In the genomic region with DNA sequence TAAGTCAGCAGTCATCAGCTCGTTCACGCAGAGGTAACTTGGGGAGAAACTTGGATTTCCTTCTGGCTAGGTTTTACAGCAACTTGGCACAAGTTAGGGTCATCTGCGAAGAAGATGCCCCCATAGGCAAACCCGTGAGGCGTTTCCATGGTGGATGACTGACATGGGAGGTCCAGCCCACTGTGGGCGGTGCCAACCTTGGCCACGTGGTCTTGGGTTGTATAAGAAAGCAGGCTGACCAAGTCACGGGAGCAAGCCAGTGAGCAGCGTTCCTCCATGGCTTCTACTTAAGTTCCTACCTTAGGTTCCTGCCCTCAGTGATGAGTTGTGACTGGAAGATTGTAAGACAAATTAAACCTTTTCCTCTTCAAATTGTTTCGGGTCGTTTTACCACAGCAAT, we compare ENCODE assay signal across 26 mouse cellular contexts. TPM values are rescaled to one million over a fixed set of nuclear protein-coding genes. Genes with fewer than 3 reads are reported as not detected.
"Had no signal": no experiment of that assay in that cellular context is flagged by ENCODE, and none has a peak within 500 bp of the region (broad histone marks: within the 10 kb centered on the region; RNA-seq: fewer than 3 reads in every experiment).

No protein-coding gene starts in this region.

- H3K9ac ChIP-seq: heart, embryonic 13.5 days; heart, embryonic 15.5 days; hindbrain, embryonic 12.5 days; hindbrain, embryonic 14.5 days; intestine, embryonic 15.5 days; limb, embryonic 13.5 days; liver, embryonic 13.5 days had no signal

- H3K4me1 ChIP-seq: hindbrain, embryonic 12.5 days; limb, embryonic 13.5 days; liver, embryonic 13.5 days had no signal

- ATAC-seq: hindbrain, embryonic 16.5 days; inflammation-experienced regulatory T-cells, adult 6 months; intestine, embryonic 15.5 days; intestine, postnatal 0 days had no signal

- H3K27ac ChIP-seq: gastrocnemius, adult 2 months; heart, embryonic 10.5 days; heart, embryonic 13.5 days; heart, embryonic 15.5 days; hindbrain, embryonic 10.5 days; hindbrain, embryonic 12.5 days; hindbrain, embryonic 14.5 days; intestine, embryonic 15.5 days; limb, embryonic 13.5 days; liver, embryonic 13.5 days had no signal

- H3K36me3 ChIP-seq: heart, embryonic 10.5 days; heart, embryonic 13.5 days; heart, embryonic 15.5 days; hindbrain, embryonic 10.5 days; hindbrain, embryonic 12.5 days; intestine, embryonic 15.5 days; limb, embryonic 13.5 days; liver, embryonic 13.5 days had no signal

- H3K9me3 ChIP-seq: heart, embryonic 10.5 days; heart, embryonic 13.5 days; heart, embryonic 15.5 days; hindbrain, embryonic 12.5 days; intestine, embryonic 15.5 days; limb, embryonic 13.5 days; liver, embryonic 13.5 days had no signal

- DNase-seq: gastrocnemius, adult 2 months; gastrocnemius, postnatal 10 days; gastrocnemius, postnatal 25 days; heart, adult 18-20 months; heart, postnatal 10 days; heart, postnatal 4 days; kidney, adult 18-20 months; kidney, adult 8-10 months; kidney, postnatal 14 days; kidney, postnatal 36 days; layer of hippocampus, adult 9-11 months; layer of hippocampus, postnatal 36 days; liver; liver, embryonic 13.5 days had no signal

- H3K27me3 ChIP-seq: heart, embryonic 15.5 days; hindbrain, embryonic 12.5 days; intestine, embryonic 15.5 days; limb, embryonic 13.5 days had no signal

- H3K4me2 ChIP-seq: heart, embryonic 13.5 days; heart, embryonic 15.5 days; hindbrain, embryonic 12.5 days; hindbrain, embryonic 14.5 days; intestine, embryonic 15.5 days; limb, embryonic 13.5 days; liver, embryonic 11.5 days; liver, embryonic 13.5 days had no signal

- H3K4me3 ChIP-seq: gastrocnemius, adult 2 months; heart, embryonic 10.5 days; heart, embryonic 13.5 days; heart, embryonic 15.5 days; hindbrain, embryonic 10.5 days; hindbrain, embryonic 12.5 days; intestine, embryonic 15.5 days; limb, embryonic 13.5 days; liver, embryonic 13.5 days had no signal

RNA-seq across cellular contexts. Expression of gene Endou, which starts 0.8 kb away (rescaled TPM):
- polyA plus RNA-seq: inflammation-experienced regulatory T-cells, adult 6 months; liver, embryonic 11.5 days; liver, embryonic 13.5 days had no signal

RNA-seq across cellular contexts. Expression of gene Rapgef3, which starts 35.8 kb away (rescaled TPM):
- polyA plus RNA-seq: inflammation-experienced regulatory T-cells, adult 6 months had no signal
